Mouse (Mus musculus) megakaryocyte, embryonic 14.5 days (primary cell): ENCODE data around the gene Shisa7.

ENCODE experiments used
- FLI1 ChIP-seq: IDR thresholded peaks from 2 replicates; pipeline ENCODE4 v1.6.1; 2012; ENCODE audit warnings: low read length, inconsistent platforms, mixed read lengths
- GATA1 ChIP-seq: IDR thresholded peaks from 3 replicates; pipeline ENCODE4 v1.6.1; 2012; ENCODE audit warnings: mixed read lengths, low read length, inconsistent platforms, borderline replicate concordance

DNA sequence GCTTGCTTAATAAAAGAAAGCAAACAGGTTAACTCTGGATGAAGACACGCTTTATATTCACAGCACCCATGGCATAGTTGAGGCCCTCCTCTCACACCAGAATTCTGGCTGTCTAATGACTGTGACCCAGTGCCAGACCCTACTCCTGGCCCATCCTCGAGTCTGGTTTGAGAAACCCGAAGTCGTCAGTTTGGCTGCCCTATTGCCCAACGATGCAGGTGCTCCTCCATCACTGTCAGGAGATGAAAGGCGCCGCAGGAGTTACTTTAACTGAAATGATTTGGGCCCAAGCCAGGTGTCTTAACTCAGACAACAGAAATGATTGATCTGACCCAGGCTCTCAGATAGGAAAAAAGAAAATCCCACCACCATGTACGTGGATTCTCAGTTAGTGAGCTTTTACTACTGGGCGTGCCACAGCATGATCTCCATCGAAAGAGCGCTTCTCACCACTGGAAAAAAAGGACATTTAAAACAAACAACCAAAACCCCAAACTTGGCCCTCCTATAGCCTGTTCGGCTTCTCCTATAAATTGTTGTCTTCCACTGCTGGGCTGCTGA is 15.0 kb upstream of the Shisa7 start:
- TF ChIP-seq GATA1, result no peak
- no peak for TF ChIP-seq FLI1
